Mouse (Mus musculus) stomach, embryonic 14.5 days (tissue): ENCODE measurements at regions not wholly inside any gene's neighbourhood (a gene's known extent, or its start where the extent isn't known, plus 50 kb on each side); places are given as distances from the start of the nearest gene placed in this dataset.

Source experiments
- ATAC-seq: fragments of 200-750 bp; cut with Nextera tagmentation; 2 replicates; pipeline ENCODE4 v1.8.0; 2017; ENCODE audit warnings: low read depth, moderate TSS enrichment; ENCODE audit not compliant: insufficient number of reproducible peaks, insufficient read depth, low FRiP score
- H3K27ac ChIP-seq: fragments of 300-500 bp; sonication (generic); 2 replicates; pipeline ENCODE4 v1.5.1; 2014; ENCODE audit warnings: mild to moderate bottlenecking, low read length, moderate library complexity, mixed read lengths
- H3K27me3 ChIP-seq: fragments of 300-500 bp; sonication (generic); 2 replicates; pipeline ENCODE4 v1.6.1; 2014; ENCODE audit warnings: low read length, control low read depth, mixed read lengths; ENCODE audit not compliant: control insufficient read depth, insufficient read depth
- H3K36me3 ChIP-seq: fragments of 300-500 bp; sonication (generic); 2 replicates; pipeline ENCODE4 v1.6.1; 2014; ENCODE audit warnings: mild to moderate bottlenecking, control low read depth, low read length, moderate library complexity, mixed read lengths; ENCODE audit not compliant: control insufficient read depth, insufficient read depth
- H3K4me1 ChIP-seq: fragments of 300-500 bp; sonication (generic); 2 replicates; pipeline ENCODE4 v1.6.1; 2014; ENCODE audit warnings: low read length, control low read depth, mixed read lengths; ENCODE audit not compliant: control insufficient read depth, insufficient read depth
- H3K4me2 ChIP-seq: fragments of 300-500 bp; sonication (generic); replicated peaks from 2 replicates; pipeline ENCODE4 v1.6.1; 2014; ENCODE audit warnings: low read depth, low read length, control low read depth
- H3K4me3 ChIP-seq: fragments of 300-500 bp; sonication (generic); 2 replicates; pipeline ENCODE4 v1.5.1; 2014; ENCODE audit warnings: low read depth, low read length, control low read depth
- H3K9ac ChIP-seq: fragments of 300-500 bp; sonication (generic); replicated peaks from 2 replicates; pipeline ENCODE4 v1.6.1; 2014; ENCODE audit warnings: low read depth, mild to moderate bottlenecking, control low read depth, low read length, moderate library complexity, mixed read lengths
- H3K9me3 ChIP-seq: fragments of 300-500 bp; sonication (generic); 2 replicates; pipeline ENCODE4 v1.6.1; 2016; ENCODE audit warnings: low read depth, low read length, control low read depth; ENCODE audit not compliant: control insufficient read depth
- WGBS: fragments of 180-500 bp; shearing (Covaris S2); extraction: QIAGEN DNeasy Blood & Tissue Kit; methylation state at CpG from one replicate; pipeline ENCODE4 v1.1.7; 2014; 5-methylcytosine and 5-hydroxymethylcytosine counted together

DNA sequence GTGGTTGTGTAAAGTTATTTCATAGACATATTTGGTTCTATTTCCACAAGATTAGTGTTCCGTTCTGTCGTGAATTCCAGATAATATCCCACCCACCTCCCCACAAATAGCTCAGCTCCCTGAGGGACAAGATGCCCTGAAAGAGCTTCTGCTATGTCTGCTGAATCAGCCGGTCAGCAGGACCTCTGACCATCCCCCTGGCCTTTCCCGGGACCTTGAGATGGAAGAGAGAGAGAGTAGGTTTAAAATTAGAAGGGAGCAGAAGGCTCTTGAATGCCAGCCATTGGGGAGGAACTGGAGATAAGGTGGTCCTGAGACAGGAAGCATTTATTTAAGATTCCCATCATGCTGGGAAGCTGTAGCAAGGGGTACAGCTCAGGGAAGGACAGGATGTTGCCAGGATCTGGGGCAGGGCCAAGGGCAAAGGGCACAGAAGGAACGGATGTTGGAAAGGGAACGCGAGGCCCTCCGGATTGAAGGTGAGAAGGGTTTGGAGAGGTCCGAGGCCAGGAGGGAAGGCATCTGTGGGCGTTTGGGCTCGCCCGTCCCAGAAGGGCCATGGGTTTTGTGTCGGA, 344.7 kb upstream of the Tbx3 start:
- no peaks in the 10 kb centered on the region for H3K4me1 ChIP-seq
- 73% methylated on average over 13 of the region's 13 CpGs for WGBS

DNA sequence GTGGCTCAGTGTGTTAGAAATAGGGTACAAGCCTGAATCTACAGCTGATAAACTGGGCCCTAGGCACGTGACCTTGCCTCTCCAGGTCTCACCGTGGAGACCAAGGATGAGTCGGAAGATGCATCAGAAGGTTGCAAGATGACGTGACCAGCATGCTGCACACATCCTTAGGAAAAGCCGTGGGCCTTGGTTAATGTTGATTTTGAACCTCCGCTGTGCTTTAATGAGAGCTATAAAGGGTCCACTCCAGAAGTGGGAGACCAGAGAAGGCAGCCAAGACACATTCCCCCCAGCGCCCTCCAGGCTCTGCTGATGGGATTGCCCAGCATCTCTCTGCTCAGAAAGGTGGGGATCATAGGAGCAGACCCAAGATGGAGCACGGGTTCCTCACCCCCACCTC, 343.6 kb upstream of the Tbx3 start:
- ATAC-seq, result no peak
- no peaks in the 10 kb centered on the region for H3K36me3 ChIP-seq
- no peaks in the 10 kb centered on the region for H3K4me1 ChIP-seq
- no peak overlapping the region for H3K4me2 ChIP-seq
- no peaks in the 10 kb centered on the region for H3K27me3 ChIP-seq
- no peaks in the 10 kb centered on the region for H3K9me3 ChIP-seq
- H3K9ac ChIP-seq, result no peak overlapping the region
- H3K27ac ChIP-seq, result no peak overlapping the region
- WGBS, result 91% methylated on average over 8 of the region's 8 CpGs
- no peak overlapping the region for H3K4me3 ChIP-seq

More for the DNA sequence above, 344.7 kb upstream of the Tbx3 start:
- Histone ChIP-seq H3K9me3 (no peaks in the 10 kb centered on the region), H3K4me3 (no peak overlapping the region), H3K27me3 (no peaks in the 10 kb centered on the region), H3K4me2 (no peak overlapping the region), H3K27ac (no peak overlapping the region), H3K9ac (no peak overlapping the region), H3K36me3 (no peaks in the 10 kb centered on the region)
- no peak for ATAC-seq

DNA sequence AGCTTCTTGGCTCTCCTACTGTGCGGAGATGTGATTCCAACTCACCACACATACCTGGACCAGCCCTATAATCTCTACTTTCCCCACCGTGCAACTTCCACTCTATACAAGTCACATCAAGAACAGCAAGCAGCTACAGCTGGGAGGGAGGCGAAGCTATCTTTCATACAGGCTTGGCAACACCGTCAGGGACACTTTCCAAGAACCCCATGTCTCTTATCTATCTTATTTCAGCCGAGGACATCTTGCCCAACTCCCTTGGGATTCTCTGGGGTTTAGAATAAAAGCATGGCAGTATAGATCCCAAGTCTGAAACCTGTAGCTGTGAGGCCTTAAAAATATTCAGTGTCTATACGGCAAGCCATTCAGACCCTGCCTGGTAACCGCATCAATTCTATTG, 341.5 kb upstream of the Tbx3 start:
- H3K27me3 ChIP-seq, result no peaks in the 10 kb centered on the region
- ATAC-seq, result no peak
- no peaks in the 10 kb centered on the region for H3K36me3 ChIP-seq
- H3K4me1 ChIP-seq, result no peaks in the 10 kb centered on the region
- no peaks in the 10 kb centered on the region for H3K9me3 ChIP-seq
- 85% methylated on average over 7 of the region's 7 CpGs for WGBS
- H3K27ac ChIP-seq, result no peak overlapping the region
- H3K9ac ChIP-seq, result no peak overlapping the region
- H3K4me2 ChIP-seq, result no peak overlapping the region
- H3K4me3 ChIP-seq, result no peak overlapping the region

DNA sequence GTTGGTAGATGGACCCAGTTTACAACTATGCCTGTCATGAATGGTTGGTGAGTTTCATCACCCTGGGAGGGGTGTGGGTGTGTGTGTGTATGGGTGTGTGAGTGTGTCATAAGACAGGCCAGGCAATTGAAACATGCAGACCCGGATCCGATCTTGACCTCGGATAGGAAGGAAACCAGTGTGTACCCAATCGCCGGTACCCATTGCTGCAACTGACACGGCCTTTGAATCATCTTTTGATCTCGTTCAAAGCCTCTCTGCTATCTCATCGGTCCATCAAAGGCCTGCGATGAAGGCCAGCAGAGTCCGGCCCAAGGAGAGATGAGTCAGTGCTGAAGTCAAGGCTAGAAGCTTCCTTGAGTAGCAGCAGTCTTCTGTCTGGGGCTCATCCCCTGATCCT, 341.1 kb upstream of the Tbx3 start:
- no peak overlapping the region for H3K4me3 ChIP-seq
- no peaks in the 10 kb centered on the region for H3K9me3 ChIP-seq
- no peaks in the 10 kb centered on the region for H3K27me3 ChIP-seq
- H3K36me3 ChIP-seq, result no peaks in the 10 kb centered on the region
- 93% methylated on average over 10 of the region's 10 CpGs for WGBS
- no peak overlapping the region for H3K9ac ChIP-seq
- no peak overlapping the region for H3K4me2 ChIP-seq
- H3K4me1 ChIP-seq, result no peaks in the 10 kb centered on the region
- no peak for ATAC-seq
- no peak overlapping the region for H3K27ac ChIP-seq

DNA sequence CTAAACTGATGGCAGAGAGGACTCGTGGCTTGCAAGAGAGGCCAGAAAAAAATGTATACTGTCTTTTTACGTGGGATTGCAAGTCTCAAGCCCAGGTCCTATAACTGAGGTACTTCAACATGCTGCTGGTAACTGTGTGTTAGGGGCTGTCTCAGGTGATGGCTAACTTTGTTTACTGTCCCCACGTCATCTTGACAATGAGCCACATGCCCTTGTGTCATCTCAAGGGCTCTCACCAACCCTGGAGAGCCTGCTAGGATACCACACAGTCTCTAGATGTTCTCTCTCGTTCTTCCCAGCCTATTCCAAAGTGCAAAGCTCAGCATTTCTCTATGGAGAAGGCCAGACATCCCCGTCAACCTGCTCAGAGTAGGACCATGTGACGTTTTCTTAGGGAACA, 340.6 kb upstream of the Tbx3 start:
- H3K27me3 ChIP-seq, result no peaks in the 10 kb centered on the region
- no peak overlapping the region for H3K4me3 ChIP-seq
- H3K4me1 ChIP-seq, result no peaks in the 10 kb centered on the region
- no peak overlapping the region for H3K4me2 ChIP-seq
- no peaks in the 10 kb centered on the region for H3K36me3 ChIP-seq
- no peak for ATAC-seq
- H3K9ac ChIP-seq, result no peak overlapping the region
- no peak overlapping the region for H3K27ac ChIP-seq
- H3K9me3 ChIP-seq, result no peaks in the 10 kb centered on the region
- WGBS, result 76% methylated on average over 6 of the region's 6 CpGs

DNA sequence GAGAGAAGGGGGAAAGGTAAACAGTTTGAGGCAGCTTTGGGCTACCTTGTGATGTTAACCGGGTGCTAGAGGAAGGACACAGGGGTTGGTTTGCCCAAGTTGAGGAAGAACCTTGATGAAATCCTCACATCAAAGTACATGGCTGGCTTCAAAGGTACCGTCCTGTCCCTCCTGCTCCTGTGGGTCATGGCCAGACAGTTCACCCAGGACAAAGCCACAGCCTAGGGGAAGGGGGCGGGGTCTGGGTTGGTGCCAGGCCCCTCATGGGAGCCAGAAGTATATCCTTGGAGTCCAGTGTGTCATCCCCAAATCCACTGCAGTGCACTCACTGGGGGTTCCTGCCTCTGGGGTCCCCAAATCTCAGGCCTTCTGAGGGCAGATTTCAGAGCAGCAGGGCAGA, 339.0 kb upstream of the Tbx3 start:
- no peak for ATAC-seq
- Histone ChIP-seq H3K27ac (no peak overlapping the region), H3K4me1 (no peaks in the 10 kb centered on the region), H3K27me3 (no peaks in the 10 kb centered on the region), H3K9ac (no peak overlapping the region), H3K4me2 (no peak overlapping the region), H3K4me3 (no peak overlapping the region), H3K9me3 (no peaks in the 10 kb centered on the region), H3K36me3 (no peaks in the 10 kb centered on the region)
- 47% methylated on average over 3 of the region's 3 CpGs for WGBS

DNA sequence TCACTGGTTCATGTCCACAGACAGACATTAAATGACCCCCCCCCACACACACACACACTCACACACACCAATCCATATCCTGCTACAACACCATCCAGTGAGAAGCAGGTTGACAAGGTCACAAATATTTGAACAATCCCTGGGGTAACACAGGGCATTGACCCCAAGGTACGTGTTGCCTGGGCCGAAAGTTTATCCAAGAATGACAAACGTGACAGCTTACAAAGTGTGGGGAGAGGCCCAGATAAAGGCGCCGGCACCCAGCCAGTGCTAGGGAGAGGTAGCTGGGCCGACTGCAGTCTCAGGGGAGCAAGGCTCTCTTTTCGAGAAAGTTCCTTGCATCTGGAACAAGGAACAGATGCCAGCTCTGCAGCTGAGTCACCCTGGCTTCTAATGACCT, 337.8 kb upstream of the Tbx3 start:
- no peak overlapping the region for H3K4me2 ChIP-seq
- no peak overlapping the region for H3K9ac ChIP-seq
- 12% methylated on average over 7 of the region's 7 CpGs for WGBS
- no peak overlapping the region for H3K4me3 ChIP-seq
- no peaks in the 10 kb centered on the region for H3K27me3 ChIP-seq
- no peaks in the 10 kb centered on the region for H3K4me1 ChIP-seq
- ATAC-seq, result peak; percentile 53; the same call in 1 of the 2 replicates
- no peak overlapping the region for H3K27ac ChIP-seq
- H3K9me3 ChIP-seq, result no peaks in the 10 kb centered on the region
- no peaks in the 10 kb centered on the region for H3K36me3 ChIP-seq

DNA sequence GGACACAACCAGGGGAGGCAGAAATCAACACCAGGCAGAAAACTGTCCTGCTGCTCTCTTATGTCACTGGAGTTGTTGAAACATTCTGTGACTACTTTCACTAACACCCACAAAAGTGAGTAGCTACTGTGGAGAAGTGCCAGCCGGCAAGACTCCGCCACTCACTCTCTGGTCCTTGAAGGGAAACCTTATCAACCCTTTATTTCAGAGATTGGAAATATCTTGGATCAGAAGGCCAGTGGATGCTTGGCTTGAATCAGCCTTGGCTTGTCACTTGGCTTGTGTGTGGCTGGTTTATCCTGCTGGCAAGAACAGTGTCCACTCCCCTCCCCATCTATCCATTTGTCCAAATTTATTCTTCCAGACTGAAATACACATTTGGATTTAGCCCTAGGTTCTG, 335.3 kb upstream of the Tbx3 start:
- no peaks in the 10 kb centered on the region for H3K27me3 ChIP-seq
- H3K4me3 ChIP-seq, result no peak overlapping the region
- H3K4me2 ChIP-seq, result no peak overlapping the region
- no peaks in the 10 kb centered on the region for H3K9me3 ChIP-seq
- WGBS, result 86% methylated on average over 2 of the region's 2 CpGs
- ATAC-seq, result no peak
- no peak overlapping the region for H3K27ac ChIP-seq
- H3K36me3 ChIP-seq, result no peaks in the 10 kb centered on the region
- no peaks in the 10 kb centered on the region for H3K4me1 ChIP-seq
- no peak overlapping the region for H3K9ac ChIP-seq

DNA sequence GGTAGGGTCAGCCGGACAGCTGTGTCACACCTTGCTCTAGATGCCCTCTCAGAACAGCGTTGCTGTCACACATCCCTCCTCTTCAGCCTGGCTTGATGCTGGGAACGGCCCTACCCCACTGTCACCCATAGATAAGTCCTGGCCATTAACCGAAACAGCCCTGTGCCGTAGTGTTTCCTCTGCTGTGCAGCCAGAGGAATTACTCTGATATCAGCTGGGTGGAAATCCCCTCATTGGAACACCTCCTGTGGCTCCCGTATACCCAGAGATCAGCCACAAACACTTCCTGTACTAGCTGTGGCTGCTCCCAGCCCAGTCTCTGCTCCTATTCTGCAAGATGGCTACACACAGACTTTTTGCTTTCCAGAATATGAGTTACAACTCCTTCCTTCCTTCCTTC, 334.5 kb upstream of the Tbx3 start:
- Histone ChIP-seq H3K4me1 (no peaks in the 10 kb centered on the region), H3K36me3 (no peaks in the 10 kb centered on the region), H3K9ac (no peak overlapping the region), H3K27me3 (no peaks in the 10 kb centered on the region), H3K4me2 (no peak overlapping the region), H3K4me3 (no peak overlapping the region), H3K9me3 (no peaks in the 10 kb centered on the region), H3K27ac (no peak overlapping the region)
- 61% methylated on average over 6 of the region's 6 CpGs for WGBS
- ATAC-seq, result no peak
